Mouse (Mus musculus): ENCODE data around the gene Triobp.
A peak's percentile ranks its signal among the peaks of the same experiment; 100 is the strongest.

Gene Triobp

GRCm38 (mm10) chr15:78947657-78948056, at the start of gene Triobp:
Gene Triobp (plus strand): TSS chr15:78947724.
- peak; percentile 93 for DNase-seq

- DNase-seq = no peak
Observed at GRCm38 (mm10) chr15:78898507-78899001, 49.0 kb upstream of the Triobp start.

- no peak for DNase-seq
Observed at GRCm38 (mm10) chr15:78899409-78899739, 48.1 kb upstream of the Triobp start, which contains the start of gene Gm49510. Gene Gm49510 (plus strand): TSS chr15:78899667.

GRCm38 (mm10) chr15:78899740-78900584, 47.6 kb upstream of the Triobp start, which contains the start of gene Sh3bp1:
Gene Sh3bp1 (plus strand): TSS chr15:78899768.
- DNase-seq = peak; percentile 88

- DNase-seq = peak; percentile 32
Observed at GRCm38 (mm10) chr15:78900585-78901421, 46.7 kb upstream of the Triobp start.

GRCm38 (mm10) chr15:78901422-78901789, 46.1 kb upstream of the Triobp start:
- DNase-seq = no peak

GRCm38 (mm10) chr15:78903243-78903642, 44.3 kb upstream of the Triobp start:
- peak; percentile 90 for DNase-seq

- no peak for DNase-seq
Observed at GRCm38 (mm10) chr15:78908399-78908798, 39.1 kb upstream of the Triobp start.

GRCm38 (mm10) chr15:78908982-78909381, 38.5 kb upstream of the Triobp start:
- DNase-seq = no peak

GRCm38 (mm10) chr15:78912040-78912439, 35.5 kb upstream of the Triobp start:
- DNase-seq = peak; percentile 76

GRCm38 (mm10) chr15:78913632-78914090, 33.9 kb upstream of the Triobp start, which contains the start of gene Pdxp:
Gene Pdxp (plus strand): TSS chr15:78913919.
- peak; percentile 98 for DNase-seq

GRCm38 (mm10) chr15:78914091-78914822, 33.3 kb upstream of the Triobp start:
- DNase-seq = peak; percentile 64

GRCm38 (mm10) chr15:78914823-78915659, 32.5 kb upstream of the Triobp start:
- DNase-seq = no peak

- peak; percentile 81 for DNase-seq
Observed at GRCm38 (mm10) chr15:78915660-78916017, 31.9 kb upstream of the Triobp start.

GRCm38 (mm10) chr15:78916052-78916826, 31.3 kb upstream of the Triobp start:
- DNase-seq = peak; percentile 60

- peak; percentile 39 for DNase-seq
Observed at GRCm38 (mm10) chr15:78918126-78918525, 29.4 kb upstream of the Triobp start.

GRCm38 (mm10) chr15:78919914-78920313, 27.6 kb upstream of the Triobp start:
- no peak for DNase-seq

GRCm38 (mm10) chr15:78922700-78923099, 24.8 kb upstream of the Triobp start:
- DNase-seq = no peak

- DNase-seq = no peak
Observed at GRCm38 (mm10) chr15:78923585-78923984, 23.9 kb upstream of the Triobp start.

- DNase-seq = peak; percentile 65
Observed at GRCm38 (mm10) chr15:78925129-78925528, 22.4 kb upstream of the Triobp start.

Data from kidney, postnatal 10 days (tissue).